Mouse (Mus musculus) heart, embryonic 12.5 days (tissue): ENCODE results near the gene Ugt1a6b. TPM values are rescaled to one million over a fixed set of nuclear protein-coding genes. Genes with fewer than 3 reads are reported as not detected.
A peak's percentile ranks its signal among the peaks of the same experiment; 100 is the strongest.

Experiments
- ATAC-seq: fragments of 200-750 bp; cut with Nextera tagmentation; 2 replicates; pipeline ENCODE4 v1.8.0; 2017; ENCODE audit warnings: moderate TSS enrichment, moderate library complexity; ENCODE audit not compliant: insufficient number of reproducible peaks, low FRiP score
- H3K27ac ChIP-seq: fragments of 300-500 bp; sonication (generic); 2 replicates; pipeline ENCODE4 v1.5.1; 2016; ENCODE audit warnings: mild to moderate bottlenecking, moderate library complexity; ENCODE audit not compliant: poor library complexity, severe bottlenecking
- H3K27me3 ChIP-seq: fragments of 300-500 bp; sonication (generic); replicated peaks from 2 replicates; pipeline ENCODE4 v1.6.1; 2016; ENCODE audit warnings: mild to moderate bottlenecking, moderate library complexity
- H3K36me3 ChIP-seq: fragments of 300-500 bp; sonication (generic); 2 replicates; pipeline ENCODE4 v1.6.1; 2016; ENCODE audit warnings: mild to moderate bottlenecking, moderate library complexity
- H3K4me1 ChIP-seq: fragments of 300-500 bp; sonication (generic); replicated peaks from 2 replicates; pipeline ENCODE4 v1.6.1; 2016; ENCODE audit warnings: mild to moderate bottlenecking
- H3K4me2 ChIP-seq: fragments of 300-500 bp; sonication (generic); 2 replicates; pipeline ENCODE4 v1.6.1; 2016; ENCODE audit warnings: mild to moderate bottlenecking, moderate library complexity
- H3K4me3 ChIP-seq: fragments of 300-500 bp; sonication (generic); 2 replicates; pipeline ENCODE4 v1.5.1; 2016; ENCODE audit warnings: mild to moderate bottlenecking
- H3K9ac ChIP-seq: fragments of 300-500 bp; sonication (generic); 2 replicates; pipeline ENCODE4 v1.6.1; 2016; ENCODE audit warnings: mild to moderate bottlenecking, moderate library complexity
- H3K9me3 ChIP-seq: fragments of 300-500 bp; sonication (generic); replicated peaks from 2 replicates; pipeline ENCODE4 v1.6.1; 2016; ENCODE audit warnings: mild to moderate bottlenecking, moderate library complexity
- WGBS: fragments of 180-500 bp; shearing (Covaris S2); methylation state at CpG from one replicate; pipeline ENCODE4 v1.1.7; 2016; 5-methylcytosine and 5-hydroxymethylcytosine counted together
- polyA plus RNA-seq: library from polyadenylated mRNA; unstranded; fragments of >200 nt; fragmentation: Nextera tagmentation; extraction: Ambion mirVana; gene quantifications from 2 replicates; pipeline ENCODE4 v1.2.1, GENCODE M21; 2016

Ugt1a6b gene
- polyA plus RNA-seq, 1 experiment from 2014 or later = not detected

GRCm38 (mm10) chr1:88205294-88205922 lies 102.4 kb downstream of the Ugt1a6b start, which contains the start of gene Dnajb3:
Gene Dnajb3, minus strand, starts transcription at chr1:88205782.
- 4% methylated on average over 62 of the region's 62 CpGs for WGBS
- H3K27me3 ChIP-seq = peaks cover 3% of the 10 kb centered on the region; the same call in 1 of the 2 replicates

GRCm38 (mm10) chr1:88206843-88207479 lies 103.9 kb downstream of the Ugt1a6b start:
- H3K27me3 ChIP-seq = peaks cover 3% of the 10 kb centered on the region; the same call in 1 of the 2 replicates
- no peak overlapping the region for H3K4me2 ChIP-seq
- H3K36me3 ChIP-seq = no peaks in the 10 kb centered on the region
- no peaks in the 10 kb centered on the region for H3K4me1 ChIP-seq
- WGBS = 56% methylated on average over 2 of the region's 2 CpGs
- no peak overlapping the region for H3K4me3 ChIP-seq
- H3K9me3 ChIP-seq = peaks cover 7% of the 10 kb centered on the region
- ATAC-seq = peak; percentile 74; the same call in 1 of the 2 replicates
- no peak overlapping the region for H3K9ac ChIP-seq
- H3K27ac ChIP-seq = peak overlapping the region; percentile 9; the same call in 1 of the 2 replicates

More at GRCm38 (mm10) chr1:88205294-88205922, 102.4 kb downstream of the Ugt1a6b start, which contains the start of gene Dnajb3:
- ATAC-seq = peak; percentile 96
- peak within 1 kb of the TSS; percentile 52 for H3K4me3 ChIP-seq
- no peaks in the 10 kb centered on the region for H3K36me3 ChIP-seq
- no peak within 1 kb of the TSS for H3K27ac ChIP-seq
- H3K4me1 ChIP-seq = no peaks in the 10 kb centered on the region
- H3K9me3 ChIP-seq = peaks cover 2% of the 10 kb centered on the region; the same call in 1 of the 2 replicates
- peak within 1 kb of the TSS; percentile 77 for H3K4me2 ChIP-seq
- H3K9ac ChIP-seq = peak within 1 kb of the TSS; percentile 69

- Histone ChIP-seq H3K4me2 (no peak within 1 kb of the TSS), H3K9me3 (peaks cover 48% of the 10 kb centered on the region), H3K9ac (no peak within 1 kb of the TSS), H3K36me3 (no peaks in the 10 kb centered on the region), H3K27ac (no peak within 1 kb of the TSS), H3K4me3 (no peak within 1 kb of the TSS), H3K27me3 (no peaks in the 10 kb centered on the region), H3K4me1 (no peaks in the 10 kb centered on the region)
- ATAC-seq = no peak
- 60% methylated on average over 8 of the region's 8 CpGs for WGBS
These were observed 108.8 kb downstream of the Ugt1a6b start, which contains the start of gene Ugt1a1 for GRCm38 (mm10) chr1:88211812-88212211. Gene Ugt1a1, plus strand, starts transcription at chr1:88211959.

GRCm38 (mm10) chr1:88212341-88213045 lies 109.4 kb downstream of the Ugt1a6b start:
- Histone ChIP-seq H3K9me3 (peaks cover 54% of the 10 kb centered on the region), H3K9ac (no peak overlapping the region), H3K36me3 (no peaks in the 10 kb centered on the region), H3K4me2 (no peak overlapping the region), H3K27me3 (no peaks in the 10 kb centered on the region), H3K27ac (no peak overlapping the region), H3K4me3 (no peak overlapping the region), H3K4me1 (no peaks in the 10 kb centered on the region)
- 54% methylated on average over 8 of the region's 8 CpGs for WGBS
- 0 out of 2 replicates have a peak, but pooled peaks have one; percentile 16 for ATAC-seq

- Histone ChIP-seq H3K9ac (no peak overlapping the region), H3K4me3 (no peak overlapping the region), H3K9me3 (peaks cover 57% of the 10 kb centered on the region), H3K27ac (no peak overlapping the region), H3K4me1 (no peaks in the 10 kb centered on the region), H3K27me3 (no peaks in the 10 kb centered on the region), H3K4me2 (no peak overlapping the region), H3K36me3 (no peaks in the 10 kb centered on the region)
- WGBS = 67% methylated on average over 1 of the region's 1 CpGs
- no peak for ATAC-seq
These were observed 110.0 kb downstream of the Ugt1a6b start for GRCm38 (mm10) chr1:88213061-88213460.

DNA sequence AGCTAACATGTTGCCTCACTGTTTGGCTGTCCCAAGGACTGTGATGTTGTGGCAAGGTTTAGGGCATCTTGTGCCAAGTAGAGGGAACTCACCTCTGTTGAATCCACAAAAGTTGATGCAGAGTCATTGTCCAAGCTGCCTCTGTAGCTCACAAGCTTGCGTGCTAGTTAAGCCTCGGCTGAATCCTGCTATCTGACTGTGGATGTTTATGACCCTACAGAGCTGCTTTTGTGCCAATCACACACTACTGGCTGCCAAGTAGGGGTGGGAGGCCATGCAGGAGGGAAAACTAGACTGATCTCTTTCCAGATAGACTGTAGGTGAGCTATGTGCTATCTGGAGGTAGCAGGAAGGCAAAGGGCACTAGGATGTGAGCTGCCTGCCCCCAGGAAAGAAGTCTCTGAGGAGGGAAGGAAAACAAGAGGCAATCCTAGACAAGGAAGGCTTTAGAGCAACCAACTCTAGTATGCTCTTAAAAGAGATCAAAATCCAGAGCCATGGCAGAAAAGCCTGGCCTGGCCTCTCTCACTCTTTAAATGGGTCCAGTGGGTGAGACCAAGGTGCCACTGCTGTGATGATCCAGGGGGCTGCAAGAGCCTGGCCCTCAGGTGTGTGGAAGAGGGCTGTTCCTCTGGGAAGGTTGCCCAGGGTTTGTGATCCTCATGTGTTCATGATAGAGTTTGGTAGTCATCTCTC lies 110.9 kb downstream of the Ugt1a6b start:
- Histone ChIP-seq H3K27ac (no peak overlapping the region), H3K9ac (no peak overlapping the region), H3K27me3 (no peaks in the 10 kb centered on the region), H3K4me3 (no peak overlapping the region), H3K4me2 (no peak overlapping the region), H3K9me3 (peaks cover 57% of the 10 kb centered on the region), H3K4me1 (no peaks in the 10 kb centered on the region), H3K36me3 (no peaks in the 10 kb centered on the region)
- WGBS = 66% methylated on average over 2 of the region's 2 CpGs
- ATAC-seq = 0 out of 2 replicates have a peak, but pooled peaks have one; percentile 5

- Histone ChIP-seq H3K4me1 (no peaks in the 10 kb centered on the region), H3K27ac (no peak overlapping the region), H3K4me3 (no peak overlapping the region), H3K27me3 (no peaks in the 10 kb centered on the region), H3K4me2 (no peak overlapping the region), H3K9me3 (peaks cover 57% of the 10 kb centered on the region), H3K9ac (no peak overlapping the region), H3K36me3 (no peaks in the 10 kb centered on the region)
- no peak for ATAC-seq
- WGBS = 70% methylated on average over 2 of the region's 2 CpGs
These were observed 111.5 kb downstream of the Ugt1a6b start for GRCm38 (mm10) chr1:88214462-88214952.

- H3K27ac ChIP-seq = no peak overlapping the region
- peaks cover 54% of the 10 kb centered on the region for H3K9me3 ChIP-seq
- no peaks in the 10 kb centered on the region for H3K4me1 ChIP-seq
- no peaks in the 10 kb centered on the region for H3K36me3 ChIP-seq
- no peak overlapping the region for H3K4me3 ChIP-seq
- ATAC-seq = no peak
- H3K27me3 ChIP-seq = no peaks in the 10 kb centered on the region
- 63% methylated on average over 10 of the region's 10 CpGs for WGBS
- no peak overlapping the region for H3K4me2 ChIP-seq
- no peak overlapping the region for H3K9ac ChIP-seq
These were observed 112.7 kb downstream of the Ugt1a6b start for GRCm38 (mm10) chr1:88215466-88216380.

GRCm38 (mm10) chr1:88216551-88216950 lies 113.5 kb downstream of the Ugt1a6b start:
- no peaks in the 10 kb centered on the region for H3K36me3 ChIP-seq
- no peak overlapping the region for H3K27ac ChIP-seq
- no peak overlapping the region for H3K9ac ChIP-seq
- peaks cover 53% of the 10 kb centered on the region for H3K9me3 ChIP-seq
- no peaks in the 10 kb centered on the region for H3K4me1 ChIP-seq
- H3K27me3 ChIP-seq = no peaks in the 10 kb centered on the region
- WGBS = 47% methylated on average over 2 of the region's 2 CpGs
- no peak for ATAC-seq
- no peak overlapping the region for H3K4me3 ChIP-seq
- H3K4me2 ChIP-seq = no peak overlapping the region

- no peak overlapping the region for H3K9ac ChIP-seq
- H3K4me2 ChIP-seq = no peak overlapping the region
- no peak for ATAC-seq
- H3K4me3 ChIP-seq = no peak overlapping the region
- H3K9me3 ChIP-seq = peaks cover 47% of the 10 kb centered on the region
- no peaks in the 10 kb centered on the region for H3K27me3 ChIP-seq
- no peaks in the 10 kb centered on the region for H3K4me1 ChIP-seq
- WGBS = 49% methylated on average over 2 of the region's 2 CpGs
- H3K27ac ChIP-seq = no peak overlapping the region
- H3K36me3 ChIP-seq = no peaks in the 10 kb centered on the region
These were observed 114.1 kb downstream of the Ugt1a6b start for GRCm38 (mm10) chr1:88217144-88217543.
